Mouse (Mus musculus) T-helper 17 cell (primary cell): ENCODE results near the gene Scml4.

Source experiments
- in situ Hi-C, 2 experiments: fragments of 300-600 bp; cut with MboI, MseI; formaldehyde crosslinking; loops; 1 replicate in 1 of 2; 2 replicates in 1 of 2; pipeline ENCODE4 v1.15.1; 2025; ENCODE audit warnings: high pct_unique_total_duplicates in 2 of 2

The Scml4 gene

GRCm38 (mm10) chr10:42859781-42860158 is 400 bp upstream of the Scml4 start:
- in situ Hi-C loops = loop anchor here (5.0 to 25.0 kb wide), 2 partner anchors 38 to 1128 kb away; no protein-coding TSS in a partner anchor

- in situ Hi-C loops = loop anchor here (5.0 to 25.0 kb wide), 2 partner anchors 36 to 1126 kb away; no protein-coding TSS in a partner anchor
These were observed 1.3 kb downstream of the Scml4 start for GRCm38 (mm10) chr10:42861446-42861845.

GRCm38 (mm10) chr10:42862102-42862740 is 2.1 kb downstream of the Scml4 start:
- in situ Hi-C loops = loop anchor here (5.0 to 25.0 kb wide), 2 partner anchors 35 to 1125 kb away; no protein-coding TSS in a partner anchor

GRCm38 (mm10) chr10:42862806-42863205 is 2.6 kb downstream of the Scml4 start:
- in situ Hi-C loops = loop anchor here (5.0 to 25.0 kb wide), 2 partner anchors 34 to 1124 kb away; no protein-coding TSS in a partner anchor

- in situ Hi-C loops = loop anchor here (5.0 to 25.0 kb wide), 2 partner anchors 33 to 1123 kb away; no protein-coding TSS in a partner anchor
These were observed 3.6 kb downstream of the Scml4 start for GRCm38 (mm10) chr10:42863621-42864391.

DNA sequence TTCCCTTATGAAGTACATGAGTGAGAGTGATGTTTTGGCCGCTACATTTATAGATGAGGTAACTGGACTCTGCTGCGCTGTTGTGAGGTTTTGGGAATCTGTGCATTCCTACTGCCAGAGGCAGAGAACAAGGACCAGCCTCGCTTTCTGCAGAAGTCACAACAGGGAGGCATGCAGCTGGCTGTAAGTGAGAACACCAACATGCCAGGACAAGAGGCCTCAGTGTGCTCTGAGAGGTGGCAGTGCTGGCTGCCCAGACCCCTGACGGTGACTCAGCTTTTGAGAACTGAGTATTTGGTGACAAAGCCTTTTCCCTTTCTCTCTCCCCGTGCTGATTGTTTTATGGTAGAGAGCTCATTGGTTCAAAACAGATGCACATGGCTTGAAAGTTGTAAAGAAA is 4.5 kb downstream of the Scml4 start:
- in situ Hi-C loops = loop anchor here (5.0 to 25.0 kb wide), 2 partner anchors 33 to 1123 kb away; no protein-coding TSS in a partner anchor

- in situ Hi-C loops = loop anchor here in 1 of 2 experiments (25.0 kb wide), 1 partner anchor 1119 kb away; no protein-coding TSS in a partner anchor
These were observed 8.2 kb downstream of the Scml4 start for GRCm38 (mm10) chr10:42868416-42868815.

DNA sequence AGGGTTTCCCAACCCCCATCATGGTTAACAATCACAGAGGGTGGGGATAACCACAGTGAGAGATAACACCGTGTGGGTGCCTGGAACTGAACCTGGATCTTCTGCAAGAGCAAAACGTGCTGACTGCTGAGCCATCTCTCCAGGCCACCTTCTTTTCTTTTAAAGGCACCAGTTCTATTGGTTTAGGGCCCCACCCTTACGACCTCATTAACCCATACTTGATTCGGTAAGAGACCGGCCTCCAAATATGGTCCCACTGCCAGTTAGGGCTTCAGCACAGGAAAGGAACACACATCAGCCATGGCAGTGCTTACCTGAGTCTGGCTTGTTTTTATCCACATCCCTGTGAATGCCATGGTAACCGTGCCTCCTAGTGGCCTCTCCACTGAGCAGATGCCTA is 9.3 kb downstream of the Scml4 start:
- in situ Hi-C loops = loop anchor here in 1 of 2 experiments (25.0 kb wide), 1 partner anchor 1118 kb away; no protein-coding TSS in a partner anchor

- in situ Hi-C loops = loop anchor here in 1 of 2 experiments (25.0 kb wide), 1 partner anchor 1115 kb away; no protein-coding TSS in a partner anchor
These were observed 12.3 kb downstream of the Scml4 start for GRCm38 (mm10) chr10:42872269-42873010.

- in situ Hi-C loops = loop anchor here in 1 of 2 experiments (25.0 kb wide), 1 partner anchor 1114 kb away; no protein-coding TSS in a partner anchor
These were observed 13.0 kb downstream of the Scml4 start for GRCm38 (mm10) chr10:42873077-42873595.

DNA sequence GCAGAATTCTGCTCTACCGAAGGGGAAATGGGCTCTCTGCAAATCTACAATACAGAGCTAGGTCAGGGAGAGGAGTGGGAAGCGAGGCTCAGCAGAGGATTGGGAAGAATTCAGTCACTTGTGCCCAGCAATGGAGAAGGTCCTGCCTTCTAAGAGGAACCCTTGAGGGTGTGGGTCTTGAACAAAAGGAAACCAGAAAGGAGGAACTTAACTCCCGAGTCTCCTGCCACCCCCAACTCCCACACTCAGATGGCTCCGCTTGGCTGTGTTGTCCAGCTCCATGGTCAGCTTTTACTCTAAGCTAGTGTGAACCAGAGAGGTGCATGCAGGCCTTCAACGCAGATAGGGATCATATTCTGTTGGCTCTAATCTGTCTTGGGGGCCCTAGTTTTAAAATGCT is 16.0 kb downstream of the Scml4 start:
- in situ Hi-C loops = no loop called here

- in situ Hi-C loops = no loop called here
These were observed 19.1 kb downstream of the Scml4 start for GRCm38 (mm10) chr10:42879269-42879681.

- in situ Hi-C loops = no loop called here
These were observed 19.5 kb downstream of the Scml4 start for GRCm38 (mm10) chr10:42879682-42880081.

DNA sequence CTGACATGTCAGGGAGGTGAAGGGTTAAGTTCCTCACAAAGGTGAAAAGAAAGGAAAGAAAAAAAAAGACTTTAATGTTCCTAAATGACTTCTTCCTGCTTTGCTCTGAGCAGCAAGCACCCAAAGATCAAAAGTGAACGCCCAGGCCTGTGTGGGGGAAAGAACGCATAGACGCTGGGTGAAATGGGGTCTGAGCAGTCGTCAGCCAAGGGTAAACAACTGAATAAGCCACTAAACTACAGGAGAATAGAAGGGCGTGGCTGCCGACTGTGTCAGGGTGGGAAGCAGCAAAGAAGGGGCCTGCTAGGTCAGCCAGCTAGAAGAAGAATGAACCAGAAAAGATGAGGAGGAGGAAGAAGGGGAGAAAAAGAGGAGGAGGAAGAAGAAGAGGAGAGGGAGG is 26.9 kb downstream of the Scml4 start:
- in situ Hi-C loops = no loop called here

DNA sequence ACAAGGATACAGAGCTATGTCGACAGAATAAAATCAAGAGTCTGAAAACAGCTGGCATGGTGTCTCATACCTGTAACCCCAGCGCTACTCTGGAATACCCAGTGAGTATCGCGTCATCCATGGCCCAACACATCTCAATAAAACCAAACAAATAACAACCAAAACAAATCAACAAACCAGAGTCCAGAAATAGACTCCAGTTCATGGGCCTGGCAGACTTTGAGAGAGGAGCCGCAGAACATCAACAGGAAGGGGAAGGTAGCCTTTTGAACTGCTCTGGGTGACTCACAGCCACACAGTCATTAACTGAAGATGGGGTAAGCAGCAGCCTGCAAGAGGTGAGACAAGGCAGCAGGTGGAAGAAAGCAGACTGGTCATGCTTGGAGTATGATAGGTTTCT is 28.1 kb downstream of the Scml4 start:
- in situ Hi-C loops = no loop called here

DNA sequence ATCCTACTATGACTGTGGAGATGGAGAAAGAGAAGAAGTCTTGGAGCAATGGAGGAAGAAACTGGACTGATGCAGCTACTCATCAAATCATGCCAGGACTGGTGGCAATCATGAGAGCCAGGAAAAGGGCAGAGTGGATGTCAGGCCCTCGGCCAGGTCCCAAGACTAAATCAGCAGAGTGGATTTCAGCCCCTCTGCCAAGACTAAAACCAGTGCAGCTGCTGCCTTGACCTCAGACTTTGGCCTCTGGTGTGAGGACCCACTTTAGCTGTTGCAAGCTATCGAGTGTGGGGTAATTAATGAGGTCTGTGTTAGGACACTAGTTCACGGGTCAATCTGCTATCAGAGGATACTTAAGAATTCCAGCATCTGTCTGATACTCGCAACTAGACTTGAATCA is 30.2 kb downstream of the Scml4 start:
- in situ Hi-C loops = loop anchor here in 1 of 2 experiments (10.0 kb wide), 1 partner anchor 1026 kb away; no protein-coding TSS in a partner anchor

DNA sequence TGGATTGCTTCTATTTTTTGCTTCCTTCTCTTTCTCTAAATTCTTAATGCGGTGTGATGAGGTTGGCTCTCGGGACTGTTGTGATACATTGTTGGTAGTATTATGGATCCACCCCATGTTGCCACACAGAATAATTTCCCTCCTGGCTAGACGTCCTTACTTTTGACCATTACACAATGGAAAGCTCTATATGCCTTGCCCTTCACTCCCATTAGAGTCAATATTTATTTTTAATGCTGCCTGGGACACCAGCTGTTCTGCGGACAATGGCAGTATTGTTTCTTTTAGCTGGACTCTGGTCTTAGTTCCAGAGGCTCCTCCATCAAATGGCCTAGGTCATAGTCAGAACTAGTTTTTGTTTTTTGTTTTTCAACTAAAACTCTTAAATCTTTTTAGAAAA is 32.1 kb downstream of the Scml4 start:
- in situ Hi-C loops = loop anchor here in 1 of 2 experiments (10.0 kb wide), 1 partner anchor 1027 kb away; no protein-coding TSS in a partner anchor

DNA sequence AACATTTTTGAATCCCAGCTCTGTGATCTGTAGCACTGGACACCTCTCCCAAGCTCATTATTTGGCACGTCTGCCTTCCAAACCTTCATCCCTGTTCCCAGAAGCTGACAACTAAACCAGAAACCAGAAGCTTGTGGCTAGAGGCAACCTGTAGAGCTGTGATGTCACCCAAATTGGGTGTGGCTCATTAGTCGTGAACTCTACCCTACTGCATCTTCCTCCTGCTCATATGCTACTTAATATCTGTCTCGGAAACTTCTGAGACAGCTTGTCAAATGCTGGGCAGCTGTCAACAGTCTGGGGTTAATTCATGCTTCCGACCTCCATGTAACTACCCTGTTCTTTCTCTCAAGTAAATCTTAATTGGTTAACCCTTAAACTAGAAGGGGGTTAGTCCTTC is 32.8 kb downstream of the Scml4 start:
- in situ Hi-C loops = loop anchor here in 1 of 2 experiments (10.0 kb wide), 1 partner anchor 1028 kb away; no protein-coding TSS in a partner anchor

GRCm38 (mm10) chr10:42893857-42894256 is 33.7 kb downstream of the Scml4 start:
- in situ Hi-C loops = loop anchor here in 1 of 2 experiments (10.0 kb wide), 1 partner anchor 1029 kb away; no protein-coding TSS in a partner anchor

DNA sequence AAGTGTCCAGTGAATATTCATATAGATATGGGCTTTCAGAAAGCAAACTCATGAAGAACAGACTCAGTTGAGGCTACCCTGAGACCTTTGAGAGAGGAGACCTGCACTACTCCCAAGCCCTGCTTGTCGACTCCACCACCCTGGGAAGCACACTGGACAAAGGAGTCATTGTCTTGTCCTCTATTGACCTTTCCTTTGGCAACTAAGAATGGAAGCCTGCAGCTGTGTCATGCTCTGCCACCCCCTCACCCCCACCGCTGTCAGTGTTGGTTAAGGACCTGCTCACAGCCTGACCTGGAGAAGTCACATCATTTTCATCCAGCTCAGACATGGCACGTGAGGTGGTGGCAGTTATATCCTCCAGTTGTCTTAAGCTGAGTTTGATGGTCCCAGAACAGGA is 34.1 kb downstream of the Scml4 start:
- in situ Hi-C loops = loop anchor here in 1 of 2 experiments (10.0 kb wide), 1 partner anchor 1029 kb away; no protein-coding TSS in a partner anchor

DNA sequence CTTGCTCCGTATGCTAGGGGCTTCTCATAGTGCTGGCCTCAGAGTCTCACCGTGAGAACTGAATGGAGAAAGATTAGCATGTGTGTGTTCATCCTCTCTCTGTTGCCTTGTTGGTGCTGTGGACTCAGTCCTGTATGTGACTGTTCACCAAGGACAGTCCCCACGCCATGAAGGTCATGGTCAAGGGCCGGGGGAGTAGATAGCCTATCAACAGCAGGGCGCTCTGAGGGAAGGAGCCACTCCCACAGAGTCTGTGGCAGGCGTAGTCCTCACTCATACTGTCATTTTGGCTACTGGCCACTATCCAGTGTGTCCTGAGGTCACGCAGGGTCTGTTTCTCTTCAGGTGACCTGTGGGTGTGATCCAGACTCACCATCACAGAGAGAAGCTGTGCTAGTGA is 34.5 kb downstream of the Scml4 start:
- in situ Hi-C loops = loop anchor here (5.0 to 10.0 kb wide), 2 partner anchors 32 to 1030 kb away; partner anchors contain the start of gene Scml4 (in 1 of the 2)
